Mouse (Mus musculus) embryonic fibroblast, embryonic 13.5 days (primary cell): ENCODE measurements around the gene Rhox11. TPM values are rescaled to one million over a fixed set of nuclear protein-coding genes. Genes with fewer than 3 reads are reported as not detected.
"Not testable (repeated sequence)": the region's sequence is repeated elsewhere in the genome, so short reads cannot be mapped to it uniquely, and the experiment has no call there.

Experiments
- H3K27ac ChIP-seq: 2 replicates; pipeline ENCODE4 v1.5.1; 2012; ENCODE audit warnings: low read length, control low read depth, inconsistent platforms; ENCODE audit not compliant: insufficient read depth
- H3K4me1 ChIP-seq: 2 replicates; pipeline ENCODE4 v1.6.1; 2011; ENCODE audit warnings: low read length; ENCODE audit not compliant: control insufficient read depth, insufficient read depth
- H3K4me3 ChIP-seq: 2 replicates; pipeline ENCODE4 v1.5.1; 2011; ENCODE audit warnings: mild to moderate bottlenecking, control low read depth, low read length; ENCODE audit not compliant: insufficient read depth
- CTCF ChIP-seq: IDR thresholded peaks from 2 replicates; pipeline ENCODE4 v1.5.1; 2011; ENCODE audit warnings: mild to moderate bottlenecking, control low read depth, low read length, moderate library complexity, borderline replicate concordance; ENCODE audit not compliant: insufficient read depth
- POLR2A ChIP-seq: IDR thresholded peaks from 2 replicates; pipeline ENCODE4 v1.6.1; 2011; ENCODE audit warnings: low read depth, mild to moderate bottlenecking, control low read depth, low read length, moderate library complexity
- polyA plus RNA-seq: library from polyadenylated mRNA; stranded (reverse); fragments of >200 nt; gene quantifications from 2 replicates; pipeline ENCODE4 v1.2.4, GENCODE M21; 2011; ENCODE audit warnings: low read depth; ENCODE audit not compliant: missing spikeins, insufficient read length

The Rhox11 gene
- not detected in 2 replicates for polyA plus RNA-seq

- TF ChIP-seq POLR2A: no peak
- no peak within 1 kb of the TSS for H3K27ac ChIP-seq
- no peak within 1 kb of the TSS for H3K4me3 ChIP-seq
- H3K4me1 ChIP-seq: no peaks in the 10 kb centered on the region
Observed at GRCm38 (mm10) chrX:38085041-38085440, at the start of gene Rhox11. Gene Rhox11, minus strand, starts transcription at chrX:38085141.

- no peak overlapping the region for H3K27ac ChIP-seq
- H3K4me1 ChIP-seq: no peaks in the 10 kb centered on the region
- TF ChIP-seq CTCF (no peak), POLR2A (no peak)
- no peak overlapping the region for H3K4me3 ChIP-seq
Observed at GRCm38 (mm10) chrX:38121478-38121877, 36.5 kb upstream of the Rhox11 start.

- Histone ChIP-seq H3K27ac (no peak within 1 kb of the TSS), H3K4me3 (no peak within 1 kb of the TSS), H3K4me1 (no peaks in the 10 kb centered on the region)
- TF ChIP-seq CTCF (no peak), POLR2A (no peak)
Observed at GRCm38 (mm10) chrX:38120982-38121381, 36.0 kb upstream of the Rhox11 start, which contains the start of gene Rhox13. Gene Rhox13, plus strand, starts transcription at chrX:38121219.

- Histone ChIP-seq H3K4me3 (no peak within 1 kb of the TSS), H3K27ac (no peak within 1 kb of the TSS), H3K4me1 (no peaks in the 10 kb centered on the region)
- TF ChIP-seq CTCF (no peak), POLR2A (no peak)
Observed at GRCm38 (mm10) chrX:38110807-38111206, 25.9 kb upstream of the Rhox11 start, which contains the start of gene Rhox12. Gene Rhox12, minus strand, starts transcription at chrX:38110907.

GRCm38 (mm10) chrX:38084226-38084625 is 715 bp downstream of the Rhox11 start:
- no peak overlapping the region for H3K27ac ChIP-seq

GRCm38 (mm10) chrX:38066175-38066574 is 18.8 kb downstream of the Rhox11 start, which contains the start of gene Rhox10:
Gene Rhox10, plus strand, starts transcription at chrX:38066475.
- H3K4me3 ChIP-seq: no peak within 1 kb of the TSS
- TF ChIP-seq CTCF (no peak), POLR2A (no peak)
- H3K4me1 ChIP-seq: no peaks in the 10 kb centered on the region

More at GRCm38 (mm10) chrX:38084226-38084625, 715 bp downstream of the Rhox11 start:
- no peak overlapping the region for H3K4me3 ChIP-seq
- H3K4me1 ChIP-seq: no peaks in the 10 kb centered on the region
- TF ChIP-seq CTCF (peak; percentile 60; the same call in 1 of the 2 replicates), POLR2A (no peak)

GRCm38 (mm10) chrX:38061544-38061943 is 23.4 kb downstream of the Rhox11 start:
- Histone ChIP-seq H3K4me3 (no peak overlapping the region), H3K27ac (no peak overlapping the region), H3K4me1 (no peaks in the 10 kb centered on the region)
- TF ChIP-seq CTCF (no peak), POLR2A (no peak)

More at GRCm38 (mm10) chrX:38066175-38066574, 18.8 kb downstream of the Rhox11 start, which contains the start of gene Rhox10:
- H3K27ac ChIP-seq: no peak within 1 kb of the TSS

GRCm38 (mm10) chrX:38043014-38043413 is 41.9 kb downstream of the Rhox11 start, which contains the start of gene Btg1-ps2:
Gene Btg1-ps2, minus strand, starts transcription at chrX:38043114.
- not testable (repeated sequence) for H3K27ac ChIP-seq, H3K4me1 ChIP-seq, H3K4me3 ChIP-seq

- TF ChIP-seq CTCF (no peak), POLR2A (no peak)
- Histone ChIP-seq H3K4me3 (no peak overlapping the region), H3K27ac (no peak overlapping the region), H3K4me1 (no peaks in the 10 kb centered on the region)
Observed at GRCm38 (mm10) chrX:38039666-38040065, 45.3 kb downstream of the Rhox11 start.

GRCm38 (mm10) chrX:38033841-38034240 is 51.1 kb downstream of the Rhox11 start:
- H3K4me1 ChIP-seq: no peaks in the 10 kb centered on the region
- H3K4me3 ChIP-seq: no peak overlapping the region
- H3K27ac ChIP-seq: no peak overlapping the region
- no peak for TF ChIP-seq POLR2A
- TF ChIP-seq CTCF: no peak

Other genes with a start within 250 kb of the Rhox11 start
- gene Rhox8, start 206.2 kb downstream of the Rhox11 start, polyA plus RNA-seq: not detected in 2 replicates
- not detected in 2 replicates for gene Rhox7b, start 187.9 kb downstream of the Rhox11 start, polyA plus RNA-seq
- not detected in 2 replicates for gene Rhox9, start 183.4 kb downstream of the Rhox11 start, polyA plus RNA-seq
- gene Btg1-ps1, start 66.3 kb downstream of the Rhox11 start, polyA plus RNA-seq: not detected in 2 replicates
- gene Btg1-ps2, start 42.0 kb downstream of the Rhox11 start, polyA plus RNA-seq: not detected in 2 replicates
- gene Rhox10, start 18.7 kb downstream of the Rhox11 start, polyA plus RNA-seq: not detected in 2 replicates
- not detected in 2 replicates for gene Rhox12, start 25.8 kb upstream of the Rhox11 start, polyA plus RNA-seq
- gene Rhox13, start 36.1 kb upstream of the Rhox11 start, polyA plus RNA-seq: not detected in 2 replicates
- 24.8 and 28.4 TPM in 2 replicates for gene Zbtb33, start 104.7 kb upstream of the Rhox11 start, polyA plus RNA-seq
- 0.30 TPM in 1 of 2 replicates, not detected in the other for gene Tmem255a, start 167.3 kb upstream of the Rhox11 start, polyA plus RNA-seq
- gene Atp1b4, start 231.0 kb upstream of the Rhox11 start, polyA plus RNA-seq: not detected in 2 replicates